Mouse (Mus musculus): ENCODE measurements at regions not wholly inside any gene's neighbourhood (a gene's known extent, or its start where the extent isn't known, plus 50 kb on each side); places are given as distances from the start of the nearest gene placed in this dataset.

DNA sequence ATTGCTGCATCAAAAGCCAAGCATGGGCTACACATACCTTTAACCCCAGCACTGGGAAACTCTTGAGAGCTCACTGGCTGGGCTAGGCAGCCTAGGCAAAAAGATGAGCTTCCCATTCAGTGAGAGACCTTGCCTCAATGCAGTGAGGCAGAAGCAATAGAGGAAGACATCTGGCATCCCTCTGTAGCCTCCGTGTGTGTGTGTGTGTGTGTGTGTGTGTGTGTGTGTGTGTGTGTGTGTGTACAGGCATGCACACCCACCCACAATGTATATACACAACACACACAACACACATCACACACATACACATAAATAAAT lies 82.0 kb downstream of the Hes1 start:
- TF ChIP-seq CTCF (IDR thresholded peaks at IDR 0.05; ENCODE audit: control insufficient read depth, insufficient read depth, low read length) (no peak), POLR2A (IDR thresholded peaks at IDR 0.05; ENCODE audit: borderline replicate concordance, control insufficient read depth, low read depth, low read length) (no peak)
